Mouse (Mus musculus) thymus, adult 2 months (tissue): ENCODE measurements around the gene Zfp64. TPM values are rescaled to one million over a fixed set of nuclear protein-coding genes. Genes with fewer than 3 reads are reported as not detected.

Experiments used
- DNase-seq: peaks from one replicate; pipeline ENCODE4 v3.0.0; 2021
- H3K27ac ChIP-seq: fragments of 200-500 bp; 2 replicates; pipeline ENCODE4 v1.5.1; 2012; ENCODE audit warnings: low read length, control low read depth; ENCODE audit not compliant: control insufficient read depth, insufficient read depth
- H3K27me3 ChIP-seq: fragments of 200-500 bp; 2 replicates; pipeline ENCODE4 v1.6.1; 2012; ENCODE audit warnings: mild to moderate bottlenecking, low read length, moderate library complexity, mixed read lengths; ENCODE audit not compliant: control insufficient read depth, insufficient read depth
- H3K36me3 ChIP-seq: fragments of 200-500 bp; 2 replicates; pipeline ENCODE4 v1.6.1; 2012; ENCODE audit warnings: mild to moderate bottlenecking, low read length, moderate library complexity; ENCODE audit not compliant: control insufficient read depth, insufficient read depth
- H3K4me1 ChIP-seq: fragments of 200-500 bp; replicated peaks from 2 replicates; pipeline ENCODE4 v1.6.1; 2012; ENCODE audit warnings: low read length; ENCODE audit not compliant: control insufficient read depth, insufficient read depth
- H3K4me3 ChIP-seq: fragments of 200-500 bp; 2 replicates; pipeline ENCODE4 v1.5.1; 2012; ENCODE audit warnings: mild to moderate bottlenecking, low read length, control low read depth, moderate library complexity; ENCODE audit not compliant: control insufficient read depth, insufficient read depth
- CTCF ChIP-seq: fragments of 200-500 bp; IDR thresholded peaks from 2 replicates; pipeline ENCODE4 v1.5.1; 2012; ENCODE audit warnings: mild to moderate bottlenecking, control low read depth, low read length, moderate library complexity, borderline replicate concordance; ENCODE audit not compliant: control insufficient read depth, poor library complexity, insufficient read depth; ENCODE audit errors: extremely low read depth
- POLR2A ChIP-seq: fragments of 200-500 bp; IDR thresholded peaks from 2 replicates; pipeline ENCODE4 v1.6.1; 2012; ENCODE audit warnings: mild to moderate bottlenecking, low read length, control low read depth, moderate library complexity; ENCODE audit not compliant: control insufficient read depth, poor library complexity, insufficient read depth; ENCODE audit errors: extremely low read depth
- WGBS: fragments of 180-500 bp; shearing (Covaris S2); methylation state at CpG from one replicate; pipeline ENCODE4 v1.1.7; 2018; 5-methylcytosine and 5-hydroxymethylcytosine counted together
- polyA plus RNA-seq: library from polyadenylated mRNA; depleted of rRNA; stranded (reverse); fragments of >200 nt; gene quantifications from 2 replicates; pipeline ENCODE4 v1.2.3, GENCODE M21; 2012

Gene Zfp64
- polyA plus RNA-seq, 1 experiment = 63.1 TPM

DNA sequence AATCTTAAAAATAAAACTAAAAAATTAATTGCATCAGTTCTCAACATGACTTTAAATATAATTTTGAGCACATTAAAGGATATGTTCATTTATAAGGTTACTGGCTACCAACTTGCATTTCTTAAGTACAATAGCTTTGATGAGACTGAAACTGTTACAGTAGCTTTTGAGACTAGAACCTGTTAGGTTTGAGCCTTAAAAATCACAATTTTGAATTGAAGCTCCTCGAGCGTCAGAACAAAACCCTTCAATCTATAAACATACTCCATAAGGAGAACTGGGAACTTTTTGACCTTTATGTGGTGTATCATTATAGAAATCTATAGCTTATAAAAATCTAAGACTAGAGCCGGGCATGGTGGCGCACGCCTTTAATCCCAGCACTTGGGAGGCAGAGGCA is 9.5 kb upstream of the Zfp64 start:
- 95% methylated on average over 5 of the region's 5 CpGs for WGBS
- DNase-seq = no peak
- H3K27me3 ChIP-seq = no peaks in the 10 kb centered on the region

DNA sequence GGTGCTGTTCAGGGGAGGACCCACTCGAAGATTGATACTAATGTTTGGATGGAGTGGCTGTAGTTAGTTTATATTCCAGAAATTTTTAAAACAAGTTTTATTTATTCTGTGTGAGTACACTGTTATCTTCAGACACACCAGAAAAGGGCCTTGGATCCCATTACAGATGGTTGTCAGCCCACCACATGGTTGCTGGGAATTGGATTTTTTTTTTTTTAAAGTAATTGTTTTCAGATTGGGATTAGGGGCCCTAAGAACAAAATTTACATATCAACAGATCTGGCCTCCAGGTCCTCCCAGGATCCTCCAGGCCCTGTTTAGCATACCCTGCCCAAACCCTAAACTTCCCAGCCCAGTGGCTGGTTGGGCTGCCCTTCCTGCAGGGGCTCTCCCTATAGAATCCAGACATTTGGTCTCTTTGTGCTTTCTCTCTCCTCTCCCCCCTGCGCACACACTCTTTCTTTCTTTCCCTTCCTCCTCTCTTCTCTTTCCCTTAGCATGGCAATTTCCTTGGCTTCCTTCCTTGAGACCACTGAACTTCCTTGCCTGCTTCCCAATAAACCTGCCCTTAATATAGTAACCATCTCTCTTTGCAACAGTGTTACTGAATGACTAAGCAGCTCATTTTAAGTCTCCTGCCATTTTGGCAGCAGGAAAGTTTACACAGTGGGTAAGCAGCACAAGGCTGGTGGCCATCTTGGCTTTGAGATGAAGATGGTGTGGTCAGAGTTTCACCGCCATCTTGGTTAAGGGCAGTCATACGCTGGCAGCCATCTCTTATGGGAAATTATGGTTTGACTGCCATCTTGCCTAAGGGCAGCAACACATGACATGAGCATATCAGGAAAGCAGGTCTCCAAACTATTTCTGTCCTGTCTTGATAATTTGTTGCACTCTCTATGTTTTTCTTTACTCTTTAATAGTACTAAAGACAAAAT is 6.6 kb upstream of the Zfp64 start:
- H3K27me3 ChIP-seq = no peaks in the 10 kb centered on the region
- DNase-seq = no peak
- H3K4me1 ChIP-seq = no peaks in the 10 kb centered on the region
- TF ChIP-seq CTCF (no peak), POLR2A (no peak)
- H3K27ac ChIP-seq = no peak overlapping the region
- H3K36me3 ChIP-seq = no peaks in the 10 kb centered on the region
- H3K4me3 ChIP-seq = no peak overlapping the region
- WGBS = 96% methylated on average over 4 of the region's 4 CpGs

More for the DNA sequence above, 9.5 kb upstream of the Zfp64 start:
- no peaks in the 10 kb centered on the region for H3K36me3 ChIP-seq
- no peaks in the 10 kb centered on the region for H3K4me1 ChIP-seq
- TF ChIP-seq POLR2A = no peak
- no peak for TF ChIP-seq CTCF
- H3K4me3 ChIP-seq = no peak overlapping the region
- H3K27ac ChIP-seq = no peak overlapping the region

DNA sequence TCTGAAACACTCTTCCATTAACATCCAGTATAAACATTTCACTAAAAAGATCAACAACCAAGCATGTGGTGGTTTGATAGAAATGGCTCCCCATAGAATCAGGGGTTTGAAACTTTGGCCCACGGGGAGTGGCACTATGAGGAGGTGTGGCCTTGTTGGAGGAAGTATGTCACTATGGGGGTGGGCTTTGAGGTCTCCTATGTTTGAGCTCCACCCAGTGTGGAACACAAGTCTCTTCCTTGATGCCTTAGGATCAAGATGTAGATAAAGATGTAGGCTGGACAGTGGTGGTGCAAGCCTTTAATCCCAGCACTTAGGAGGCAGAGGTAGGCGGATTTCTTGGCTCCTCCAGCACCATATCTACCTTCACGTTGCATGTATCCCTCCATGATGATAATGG is 5.4 kb upstream of the Zfp64 start:
- Histone ChIP-seq H3K36me3 (no peaks in the 10 kb centered on the region), H3K4me1 (peaks cover 4% of the 10 kb centered on the region), H3K27ac (no peak overlapping the region), H3K4me3 (no peak overlapping the region), H3K27me3 (no peaks in the 10 kb centered on the region)
- DNase-seq = no peak
- no peak for TF ChIP-seq CTCF
- no peak for TF ChIP-seq POLR2A
- WGBS = 94% methylated on average over 3 of the region's 3 CpGs

DNA sequence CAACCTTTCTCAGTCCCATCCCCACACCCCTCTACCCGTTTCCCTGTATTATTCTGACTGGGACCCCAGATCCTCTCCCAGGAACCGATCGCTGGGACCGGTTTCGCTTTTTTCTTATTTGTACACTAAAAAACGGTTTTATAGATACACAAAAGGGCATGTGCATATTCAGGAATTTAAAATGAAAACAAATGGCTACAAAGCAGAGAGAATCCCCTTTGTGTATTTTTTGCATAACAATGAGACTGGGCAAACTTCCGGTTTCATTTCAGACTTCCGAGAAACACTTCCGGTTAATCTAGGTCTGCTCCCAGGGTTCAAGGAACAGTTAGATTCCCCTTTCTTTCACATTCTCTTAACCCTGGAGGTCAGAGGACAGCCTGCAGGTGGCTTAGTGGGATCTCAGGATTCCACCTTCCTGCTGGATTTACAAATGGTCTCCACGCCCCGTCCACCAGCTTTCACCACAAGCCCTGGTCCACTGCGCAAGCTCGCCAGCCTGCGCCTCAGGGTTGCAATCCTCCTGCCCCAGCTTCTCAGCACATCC is 4.0 kb upstream of the Zfp64 start:
- Histone ChIP-seq H3K27me3 (no peaks in the 10 kb centered on the region), H3K27ac (no peak overlapping the region), H3K36me3 (no peaks in the 10 kb centered on the region), H3K4me3 (no peak overlapping the region), H3K4me1 (peaks cover 9% of the 10 kb centered on the region)
- no peak for DNase-seq
- TF ChIP-seq POLR2A = no peak
- no peak for TF ChIP-seq CTCF
- WGBS = 90% methylated on average over 14 of the region's 14 CpGs

DNA sequence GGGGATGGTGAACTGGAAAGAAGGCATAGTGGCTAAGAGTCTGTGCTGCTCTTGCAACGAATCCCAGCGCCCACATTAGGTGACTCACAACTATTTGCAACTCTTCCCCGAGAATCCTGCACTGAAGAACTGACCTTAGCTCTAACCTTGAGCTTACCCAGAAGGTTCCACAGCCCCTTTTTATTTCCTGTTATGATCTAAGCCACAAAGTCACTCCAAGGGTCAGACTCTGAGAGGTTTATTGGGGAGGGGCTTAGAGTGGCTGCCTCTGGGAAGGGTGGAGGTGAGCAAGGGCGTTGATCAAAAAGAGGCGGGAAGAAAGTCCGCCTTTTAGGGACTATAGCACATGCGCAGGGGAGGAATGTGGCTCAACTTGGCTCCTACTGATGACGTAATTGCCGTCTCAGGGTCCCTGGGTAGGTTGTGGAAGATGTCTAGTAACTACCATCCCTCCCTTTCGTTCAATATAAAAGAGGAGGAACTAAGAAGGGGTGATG is 511 bp upstream of the Zfp64 start:
- Histone ChIP-seq H3K4me3 (no peak overlapping the region), H3K27me3 (no peaks in the 10 kb centered on the region), H3K27ac (peak overlapping the region; percentile 39), H3K36me3 (peaks cover 4% of the 10 kb centered on the region; the same call in 1 of the 2 replicates), H3K4me1 (peaks cover 18% of the 10 kb centered on the region)
- DNase-seq = no peak
- TF ChIP-seq CTCF (no peak), POLR2A (no peak)
- WGBS = 62% methylated on average over 10 of the region's 10 CpGs

DNA sequence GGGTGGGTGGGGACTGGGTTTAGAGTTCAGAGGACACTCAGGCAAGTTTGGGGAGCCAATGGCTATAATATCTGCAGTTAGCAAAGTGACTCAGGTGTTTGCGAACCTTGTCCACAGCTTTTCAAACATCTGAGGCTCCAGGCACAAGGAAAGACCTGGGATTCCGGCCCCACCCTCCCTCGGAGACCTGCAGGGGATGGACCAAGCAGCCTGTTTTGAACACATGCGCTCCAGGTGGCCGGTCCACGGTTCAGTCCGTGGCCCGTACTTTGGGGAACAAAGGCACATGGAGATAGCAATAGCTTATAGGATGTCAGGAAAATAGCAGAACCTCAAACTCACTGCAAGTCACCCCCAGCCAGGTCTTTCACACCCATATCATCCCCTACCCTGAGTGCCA is 1.0 kb downstream of the Zfp64 start:
- Histone ChIP-seq H3K4me1 (peaks cover 18% of the 10 kb centered on the region), H3K27ac (no peak overlapping the region), H3K27me3 (no peaks in the 10 kb centered on the region), H3K36me3 (peaks cover 15% of the 10 kb centered on the region), H3K4me3 (peak overlapping the region; percentile 67)
- WGBS = 16% methylated on average over 8 of the region's 8 CpGs
- no peak for TF ChIP-seq POLR2A
- no peak for TF ChIP-seq CTCF
- no peak for DNase-seq
